Mouse (Mus musculus): ENCODE measurements around the gene Aprt. TPM values are rescaled to one million over a fixed set of nuclear protein-coding genes. Genes with fewer than 3 reads are reported as not detected.

The Aprt gene
- total RNA-seq, 2 experiments from 2014 or later = 73.7 to 81.1 TPM

GRCm38 (mm10) chr8:122568881-122569309 lies 7.8 kb downstream of the Aprt start:
- intact Hi-C loops (cut with DNase I) = no loop called here
- no peak for DNase-seq (ENCODE audit: low spot score in 2 of 2)

DNA sequence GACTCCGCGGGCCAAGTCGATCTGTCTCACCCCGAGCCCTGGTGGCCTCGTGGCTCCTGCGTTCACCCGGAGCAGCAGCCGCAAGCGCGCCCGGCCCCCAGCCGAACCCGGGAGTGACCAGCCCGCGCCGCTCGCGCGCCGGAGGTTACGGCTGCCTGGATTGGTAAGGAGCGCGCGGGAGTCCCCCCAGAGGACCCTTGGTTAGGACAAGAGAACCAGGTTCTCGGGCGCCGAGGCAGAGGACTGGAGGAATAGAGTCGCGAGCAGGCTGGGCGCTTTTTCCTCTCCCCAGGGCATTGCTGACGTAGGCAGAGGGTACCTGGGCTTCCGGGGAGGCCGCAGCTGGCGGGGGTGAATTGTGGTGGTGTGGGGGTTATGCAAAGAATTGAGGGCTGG lies 8.6 kb downstream of the Aprt start:
- DNase-seq (ENCODE audit: low spot score in 2 of 2) = no peak
- intact Hi-C loops (cut with DNase I) = no loop called here

DNA sequence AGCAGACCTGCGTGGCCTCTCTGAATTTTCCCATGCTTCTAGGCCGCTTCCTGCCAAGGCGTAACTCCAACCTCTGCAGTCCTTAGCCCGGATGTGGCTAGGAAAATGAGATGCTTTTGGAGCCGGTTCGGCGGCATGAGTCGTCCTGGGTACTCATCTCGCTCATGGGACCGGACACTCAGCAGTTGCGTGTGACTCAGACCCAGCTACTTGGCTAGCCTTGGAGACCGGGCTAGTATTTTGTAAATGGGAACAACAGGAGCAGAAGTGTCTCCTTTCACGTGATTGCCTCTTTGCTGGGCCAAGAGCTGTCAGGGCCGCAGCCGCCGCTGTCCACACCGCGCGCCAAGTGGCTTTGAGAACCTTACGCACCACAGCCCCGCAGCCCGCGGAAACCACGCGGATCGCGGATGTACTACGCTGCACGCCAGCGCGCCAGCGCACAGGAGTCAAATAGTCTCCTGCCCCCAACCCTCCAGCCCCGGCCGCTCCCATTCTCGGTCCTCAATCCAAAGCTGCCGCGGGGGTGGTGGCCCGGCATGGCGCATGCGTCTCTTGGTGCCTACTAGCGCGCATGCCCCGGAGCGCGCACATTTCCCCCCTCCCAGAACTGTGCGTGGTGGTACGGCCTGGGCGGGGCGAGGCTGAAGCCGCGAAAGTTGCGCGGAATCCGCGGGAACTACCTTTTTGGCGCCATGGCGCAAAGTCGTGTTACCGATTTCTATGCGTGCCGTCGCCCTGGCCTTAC lies 9.2 kb downstream of the Aprt start, which contains the start of gene Cdt1:
Gene Cdt1 (plus strand): TSS at position 655 of the 748 bp plus-strand sequence.
- intact Hi-C loops (cut with DNase I) = no loop called here

GRCm38 (mm10) chr8:122566766-122567165 lies 9.9 kb downstream of the Aprt start:
- DNase-seq (ENCODE audit: low spot score in 2 of 2) = no peak
- intact Hi-C loops (cut with DNase I) = no loop called here

More for the DNA sequence above, 9.2 kb downstream of the Aprt start, which contains the start of gene Cdt1:
- peak; percentile 96 to 97 for DNase-seq (ENCODE audit: low spot score in 2 of 2)

GRCm38 (mm10) chr8:122564363-122565352 lies 12.1 kb downstream of the Aprt start:
- intact Hi-C loops (cut with DNase I) = no loop called here
- no peak for DNase-seq (ENCODE audit: low spot score in 2 of 2)

DNA sequence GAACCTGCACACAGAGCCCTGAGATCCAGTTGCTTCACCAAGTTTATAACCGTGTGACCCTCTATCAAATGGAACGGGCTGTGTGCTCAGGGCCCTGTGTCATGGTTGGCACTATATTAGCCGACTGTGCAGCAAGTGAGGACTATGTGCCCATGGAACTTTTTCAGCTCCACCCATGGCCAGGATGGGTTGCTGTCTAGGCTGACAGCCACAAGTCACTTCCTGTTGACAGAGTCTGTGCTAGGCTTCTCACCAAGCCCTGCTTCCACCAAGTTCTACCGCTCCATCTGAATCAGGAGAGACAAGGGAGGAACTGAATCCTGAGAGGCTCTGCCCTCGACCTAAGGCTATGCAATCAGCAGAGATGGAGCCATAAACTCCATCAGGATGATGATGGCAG lies 15.5 kb downstream of the Aprt start:
- no peak for DNase-seq (ENCODE audit: low spot score in 2 of 2)
- intact Hi-C loops (cut with DNase I) = no loop called here

DNA sequence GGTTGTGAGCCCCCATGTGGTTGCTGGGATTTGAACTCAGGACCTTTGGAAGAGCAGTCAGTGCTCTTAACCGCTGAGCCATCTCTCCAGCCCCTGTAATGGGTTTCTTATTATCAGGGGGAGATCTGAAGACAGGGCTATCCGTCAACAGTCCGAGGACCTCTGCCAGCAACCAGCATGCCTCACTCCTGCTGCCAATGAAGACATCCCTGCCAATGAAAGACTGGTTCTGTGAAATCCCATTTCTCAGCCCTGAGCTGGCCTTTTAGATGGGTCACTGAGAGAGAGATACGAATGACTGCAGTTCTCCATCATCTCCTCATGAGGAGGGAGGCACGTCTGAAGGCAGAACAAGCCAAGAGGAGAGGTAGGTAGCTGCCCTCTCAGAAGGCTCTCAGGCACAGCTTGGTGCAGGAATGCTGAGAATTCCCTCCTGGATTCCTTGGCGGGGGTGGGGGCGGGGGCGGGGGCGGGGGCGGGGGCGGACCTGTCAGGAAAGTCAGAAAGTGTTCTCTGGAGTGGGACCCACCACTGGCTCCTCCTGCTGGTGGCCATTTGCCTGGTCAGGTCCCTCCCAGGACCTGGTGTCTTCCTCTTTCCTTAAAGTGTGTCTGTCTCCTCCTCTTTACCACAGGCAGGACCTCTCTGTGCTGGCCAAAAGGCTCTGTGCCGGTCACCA lies 17.9 kb downstream of the Aprt start:
- intact Hi-C loops (cut with DNase I) = no loop called here
- no peak for DNase-seq (ENCODE audit: low spot score in 2 of 2)

DNA sequence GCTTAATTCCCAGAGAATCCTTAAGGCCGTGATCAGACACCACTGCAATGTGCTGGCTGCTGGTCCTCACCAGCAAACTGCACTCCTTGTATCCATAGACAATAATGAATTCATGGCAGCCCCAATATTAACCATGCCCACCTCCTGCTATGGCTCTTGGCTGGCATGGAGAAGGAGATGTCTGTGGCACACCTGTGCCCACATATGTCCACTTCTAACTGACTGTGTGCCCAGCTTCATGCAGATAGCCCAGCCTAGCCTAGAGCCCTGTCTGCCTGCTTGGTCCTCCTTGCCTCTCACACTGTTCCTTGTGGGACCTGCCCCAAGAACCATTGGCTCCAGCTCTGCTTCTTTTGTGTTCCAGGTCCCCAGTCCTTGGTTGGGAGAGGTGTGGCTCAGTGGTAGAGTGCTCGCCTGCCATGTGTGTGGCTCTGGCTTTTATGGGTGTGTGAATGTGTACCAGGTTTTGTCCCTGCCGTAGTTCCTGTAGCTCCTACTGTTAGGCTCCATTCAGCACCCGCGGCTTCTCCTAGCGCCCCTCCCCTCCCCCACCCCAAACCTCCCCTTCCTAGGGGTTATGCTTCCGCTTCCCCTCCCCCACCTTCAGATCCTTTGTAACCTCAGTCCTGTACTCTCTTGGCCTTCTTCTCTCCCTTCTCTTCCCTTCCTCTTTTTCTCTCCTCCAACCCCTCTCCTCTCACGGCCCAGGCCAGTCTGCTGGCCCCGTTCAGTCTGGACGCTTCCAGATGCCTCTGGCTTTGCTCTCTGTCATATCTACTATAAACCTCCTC lies 19.3 kb downstream of the Aprt start:
- no peak for DNase-seq (ENCODE audit: low spot score in 2 of 2)
- intact Hi-C loops (cut with DNase I) = no loop called here

DNA sequence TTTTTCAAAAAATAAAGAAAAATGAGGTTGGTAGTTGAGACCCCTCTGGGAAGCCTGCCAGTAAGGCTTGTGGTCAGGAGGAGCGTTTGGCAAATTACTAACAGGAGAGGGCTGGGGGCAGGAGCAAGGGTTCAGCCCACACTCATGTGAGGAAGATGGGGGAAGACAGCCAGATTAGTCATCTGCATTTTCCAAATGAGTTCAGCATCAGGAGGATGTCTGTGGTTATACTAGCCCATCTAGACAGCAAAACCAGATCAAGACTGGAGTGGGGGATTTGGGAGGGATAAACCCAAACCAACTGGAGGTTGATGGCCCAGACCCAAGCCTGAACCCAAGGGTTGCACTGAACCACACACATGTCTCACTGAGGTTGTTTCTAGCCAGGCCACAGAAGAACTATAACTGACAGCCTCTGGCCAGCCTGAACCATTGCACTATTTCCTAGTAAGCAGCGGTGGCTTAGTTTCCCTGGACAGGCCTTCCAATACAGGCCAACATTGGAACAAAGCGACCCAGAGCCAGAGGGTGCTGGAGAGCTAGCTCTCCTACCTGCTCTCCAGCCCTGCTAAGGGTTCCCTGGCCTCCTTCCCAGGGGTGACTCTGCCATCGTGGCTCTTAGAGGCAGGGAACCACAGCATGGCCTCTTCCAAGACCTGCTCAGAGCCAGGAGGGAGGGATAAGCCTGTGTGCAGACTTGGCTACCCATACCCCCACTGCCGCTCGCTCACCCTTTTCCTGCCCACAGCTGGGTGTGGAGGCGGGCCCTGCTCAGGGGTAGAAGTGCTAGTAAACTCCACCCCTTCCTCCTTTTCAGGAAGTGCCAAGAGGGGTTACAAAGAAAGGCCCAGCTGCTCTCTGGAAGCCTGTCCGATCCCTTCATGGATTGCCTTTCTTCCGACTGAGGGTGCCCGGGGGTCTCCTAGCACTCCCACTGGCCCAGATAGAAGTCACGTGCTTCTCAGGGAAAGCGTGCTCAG lies 20.4 kb downstream of the Aprt start:
- no peak for DNase-seq (ENCODE audit: low spot score in 2 of 2)
- intact Hi-C loops (cut with DNase I) = no loop called here

DNA sequence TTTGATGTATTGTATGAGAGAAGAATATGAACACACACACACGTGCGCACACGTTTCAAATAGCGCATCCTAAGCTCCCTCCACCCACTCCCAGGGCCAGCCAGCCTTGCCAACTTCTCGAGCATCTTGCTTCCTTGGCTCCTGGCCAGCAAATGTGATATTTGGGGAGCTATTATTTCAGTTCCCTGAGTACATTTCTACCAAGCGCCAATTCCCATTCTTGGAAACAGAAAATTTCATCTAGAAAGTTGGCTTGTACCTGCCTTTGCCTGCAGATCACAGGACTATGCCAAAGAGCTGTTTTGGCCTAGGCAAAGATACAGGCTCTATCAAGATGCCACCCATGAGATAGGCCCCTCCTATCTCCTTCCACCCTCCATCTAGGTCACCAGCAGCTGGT lies 21.9 kb downstream of the Aprt start:
- intact Hi-C loops (cut with DNase I) = no loop called here

DNA sequence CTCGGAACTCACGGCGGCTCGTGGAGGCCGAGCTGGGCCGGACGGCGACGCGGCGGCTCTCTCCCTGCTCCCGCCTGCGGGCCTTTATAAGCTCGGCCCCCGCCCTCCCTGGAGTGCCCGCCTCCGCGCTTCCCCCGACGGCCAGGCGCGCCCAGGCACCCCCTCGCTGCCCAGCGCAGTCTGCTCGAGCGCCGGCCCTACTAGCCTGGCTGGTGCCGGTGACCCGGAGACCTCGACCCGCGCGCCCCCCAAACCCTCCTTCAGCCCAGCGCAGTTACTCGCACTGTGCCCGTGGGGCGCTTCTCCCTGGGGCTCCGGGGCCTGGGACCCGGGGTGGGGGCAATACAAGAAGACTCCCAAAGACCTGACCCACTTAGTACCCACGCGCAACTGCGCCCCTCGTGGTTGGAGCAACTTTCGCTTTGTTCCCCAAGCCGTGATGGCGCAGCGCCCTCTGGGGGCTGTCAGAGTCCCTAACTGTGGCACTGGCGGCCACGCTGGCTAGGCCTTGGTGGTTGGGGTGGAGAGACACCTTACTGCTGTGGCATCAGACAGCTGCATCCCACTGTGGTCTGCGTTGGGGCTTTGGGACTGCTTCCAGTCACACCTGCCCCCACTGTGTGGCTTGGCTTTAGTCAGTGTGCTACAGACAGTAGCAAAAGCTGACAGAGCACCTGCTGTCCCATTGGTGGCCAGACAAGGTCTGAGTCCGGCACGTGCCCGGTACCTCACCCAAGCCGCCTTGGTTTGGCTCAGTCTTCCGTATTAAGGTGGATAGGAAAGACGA lies 25.3 kb downstream of the Aprt start, which contains the start of gene Piezo1:
Gene Piezo1 (minus strand): TSS at position 65 of the 787 bp plus-strand sequence.
- peak; percentile 80 to 86 for DNase-seq (ENCODE audit: low spot score in 2 of 2)
- intact Hi-C loops (cut with DNase I) = loop anchor here (1.0 kb wide), 1 partner anchor 50 kb away; no protein-coding TSS in a partner anchor

More for the DNA sequence above, 21.9 kb downstream of the Aprt start:
- DNase-seq (ENCODE audit: low spot score in 2 of 2) = peak; percentile 82

DNA sequence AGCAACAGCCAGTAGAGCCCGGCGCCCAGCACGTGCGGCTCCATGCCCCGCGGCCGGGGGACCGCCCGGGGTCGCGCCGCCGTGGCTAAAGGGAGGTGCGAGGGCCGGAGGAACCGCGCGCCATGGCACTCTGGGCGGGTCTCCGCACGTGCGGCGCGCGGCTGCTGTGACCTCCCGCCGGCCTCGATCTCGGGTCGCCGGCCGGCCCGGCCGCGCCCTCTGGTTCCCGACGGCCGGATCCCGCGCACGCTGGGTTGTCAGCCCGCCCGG lies 25.8 kb downstream of the Aprt start:
- intact Hi-C loops (cut with DNase I) = loop anchor here (1.0 kb wide), 1 partner anchor 50 kb away; no protein-coding TSS in a partner anchor

DNA sequence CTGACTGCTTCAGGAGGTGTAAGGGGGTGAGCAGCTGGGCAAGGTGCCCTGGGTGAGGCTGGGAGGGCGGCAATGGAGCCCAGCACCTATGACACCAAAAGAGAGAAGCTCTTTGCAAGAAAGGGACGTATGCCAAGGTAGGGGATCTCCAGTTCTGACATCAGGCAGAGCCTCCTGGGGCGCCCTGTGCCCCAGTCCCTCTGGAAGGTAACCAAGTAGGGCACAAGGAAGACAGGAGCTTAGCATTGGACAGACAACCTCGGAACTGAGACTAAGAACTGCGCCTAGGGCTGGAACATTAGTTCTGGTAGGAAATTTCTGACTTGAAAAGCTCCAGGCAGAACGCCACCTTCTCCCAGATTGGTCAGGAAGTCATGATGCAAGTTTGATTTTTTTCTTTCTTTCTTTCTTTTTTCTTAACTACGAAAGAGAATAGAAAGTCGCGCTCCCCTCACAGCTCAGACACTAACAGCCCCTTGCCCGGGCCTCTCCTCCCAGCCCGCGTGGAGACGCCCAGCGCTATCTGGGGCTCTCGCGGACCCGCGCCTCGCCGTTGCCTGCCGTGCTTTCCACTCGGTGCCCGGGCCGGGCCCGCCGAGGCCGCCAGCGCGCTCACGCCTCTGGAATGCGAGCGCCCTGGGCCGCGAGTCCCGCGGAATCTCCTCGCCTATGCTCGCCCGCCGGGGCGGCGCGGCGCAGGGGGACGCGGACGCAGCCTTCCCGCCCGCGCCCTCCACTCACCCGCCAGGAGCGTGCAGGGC lies 26.3 kb downstream of the Aprt start:
- DNase-seq (ENCODE audit: low spot score in 2 of 2) = no peak
- intact Hi-C loops (cut with DNase I) = no loop called here

More for the DNA sequence above, 25.8 kb downstream of the Aprt start:
- DNase-seq (ENCODE audit: low spot score in 2 of 2) = no peak

DNA sequence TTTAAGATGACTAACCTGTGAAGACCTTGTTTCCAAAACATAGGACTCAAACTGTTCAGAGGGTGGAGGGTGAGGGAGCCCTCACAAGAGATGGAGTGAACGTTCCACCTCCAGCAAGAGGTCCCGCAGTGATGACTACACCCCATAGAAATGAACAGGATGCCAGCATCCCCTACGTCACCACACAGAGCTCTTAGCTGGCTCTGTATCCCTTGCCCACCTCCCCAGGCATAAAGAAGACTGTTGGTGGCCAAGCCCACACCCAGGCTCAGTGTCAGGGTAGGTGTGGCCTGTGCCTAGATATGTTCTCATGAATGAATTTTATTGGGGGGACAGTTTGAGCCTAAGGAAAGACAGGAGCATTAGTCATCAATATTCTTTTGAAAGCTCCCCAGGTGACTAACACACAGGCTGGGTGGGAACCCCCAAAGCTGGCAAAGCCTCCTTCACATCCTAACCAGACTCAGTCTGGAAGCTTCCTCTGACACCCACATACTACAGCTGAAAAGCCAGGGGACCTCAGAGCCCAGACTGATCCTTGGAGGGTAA lies 27.7 kb downstream of the Aprt start:
- intact Hi-C loops (cut with DNase I) = no loop called here
- no peak for DNase-seq (ENCODE audit: low spot score in 2 of 2)

GRCm38 (mm10) chr8:122548331-122548730 lies 28.4 kb downstream of the Aprt start:
- intact Hi-C loops (cut with DNase I) = no loop called here

DNA sequence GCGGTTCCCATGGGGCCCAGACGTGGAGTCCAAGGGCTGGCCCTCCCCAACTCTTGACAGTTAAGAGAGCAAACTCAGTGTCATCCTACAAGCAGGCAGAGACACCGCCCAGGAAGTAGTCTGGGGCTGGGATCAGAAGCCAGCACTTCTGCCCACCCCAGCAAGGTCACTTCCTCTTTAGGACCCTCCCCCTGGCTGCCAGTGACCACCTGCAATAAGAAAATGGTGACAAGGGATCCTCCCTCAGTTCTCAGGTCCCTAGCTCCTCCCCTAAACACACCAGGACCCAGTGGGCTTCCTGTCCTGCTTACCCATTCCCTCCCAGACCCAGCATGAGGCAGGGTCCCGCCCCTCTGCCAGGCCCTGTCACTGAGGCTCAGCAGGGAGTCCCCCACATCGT lies 28.9 kb downstream of the Aprt start:
- DNase-seq (ENCODE audit: low spot score in 2 of 2) = no peak
- intact Hi-C loops (cut with DNase I) = no loop called here

More at GRCm38 (mm10) chr8:122548331-122548730, 28.4 kb downstream of the Aprt start:
- DNase-seq (ENCODE audit: low spot score in 2 of 2) = no peak
